Mouse (Mus musculus) brain, adult 2 months (tissue): ENCODE results near the gene Tyro3.
A peak's percentile ranks its signal among the peaks of the same experiment; 100 is the strongest.

ENCODE experiments used
- DNase-seq: peaks from one replicate; pipeline ENCODE4 v3.0.0; 2011; ENCODE audit warnings: low read depth, low spot score

Gene Tyro3

DNA sequence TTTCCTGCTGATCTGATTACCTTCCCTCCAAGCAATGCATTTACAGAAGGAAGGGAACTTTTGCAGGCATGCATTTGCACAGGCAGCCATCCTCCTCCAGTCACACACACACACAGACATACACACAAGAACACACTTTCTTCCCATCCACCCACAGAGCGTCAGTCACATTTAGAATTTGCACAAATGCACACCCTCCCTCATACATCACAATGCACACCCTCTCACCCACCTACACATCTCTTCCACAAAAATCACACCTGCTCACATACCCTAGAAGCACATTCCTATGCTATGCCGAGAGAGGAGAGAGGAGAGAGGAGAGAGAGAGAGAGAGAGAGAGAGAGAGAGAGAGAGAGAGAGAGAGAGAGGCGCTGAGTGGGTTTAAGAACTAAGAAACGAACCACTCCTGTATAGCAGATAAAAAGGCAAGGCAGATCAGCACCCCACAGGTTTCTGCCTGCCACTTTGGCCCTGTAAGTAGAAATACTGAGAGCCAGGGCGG, at the start of gene Tyro3:
Gene Tyro3 (plus strand): TSS at position 455 of the 505 bp plus-strand sequence.
- DNase-seq: peak; percentile 90

DNA sequence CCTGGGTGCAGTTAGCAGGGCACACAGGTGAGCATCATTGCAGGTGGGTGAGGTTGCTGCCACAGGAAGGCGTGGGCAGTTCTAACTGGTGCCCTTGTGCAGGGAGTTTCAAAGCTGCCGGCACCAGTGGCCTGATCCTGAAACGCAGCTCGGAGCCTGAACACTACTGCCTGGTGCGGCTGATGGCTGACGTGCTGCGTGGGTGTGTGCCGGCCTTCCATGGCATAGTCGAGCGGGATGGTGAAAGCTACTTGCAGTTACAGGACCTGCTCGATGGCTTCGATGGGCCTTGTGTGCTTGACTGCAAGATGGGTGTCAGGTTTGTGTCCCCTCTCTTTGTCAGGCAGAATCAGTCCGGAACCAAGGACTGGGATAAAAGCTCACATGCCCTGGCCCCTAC, 48.3 kb upstream of the Tyro3 start:
- no peak for DNase-seq

DNA sequence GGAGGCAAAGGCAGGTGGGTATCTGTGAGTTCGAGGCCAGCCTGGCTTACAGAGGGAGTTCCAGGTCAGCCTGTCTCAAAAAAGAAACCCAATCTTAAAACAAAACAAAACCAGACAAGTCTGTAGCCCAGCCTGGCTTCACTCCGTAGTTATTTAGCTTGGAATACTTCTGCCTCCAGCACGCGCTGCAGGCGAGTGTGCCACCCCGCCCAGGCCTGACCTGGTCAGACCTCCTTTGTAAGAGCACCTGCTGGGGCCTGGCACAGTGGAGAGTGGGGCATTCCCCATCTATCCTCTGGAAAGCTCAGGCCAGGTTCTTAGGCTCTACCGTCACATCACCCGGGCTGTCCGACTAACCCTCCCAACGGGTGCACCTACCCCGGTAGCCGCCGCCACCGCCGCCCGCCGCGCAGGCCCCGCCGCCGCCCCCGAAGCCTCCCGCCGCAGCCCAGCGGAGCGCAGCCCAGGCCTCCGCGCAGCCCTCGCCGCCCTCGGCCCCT, 39.9 kb upstream of the Tyro3 start:
- no peak for DNase-seq

DNA sequence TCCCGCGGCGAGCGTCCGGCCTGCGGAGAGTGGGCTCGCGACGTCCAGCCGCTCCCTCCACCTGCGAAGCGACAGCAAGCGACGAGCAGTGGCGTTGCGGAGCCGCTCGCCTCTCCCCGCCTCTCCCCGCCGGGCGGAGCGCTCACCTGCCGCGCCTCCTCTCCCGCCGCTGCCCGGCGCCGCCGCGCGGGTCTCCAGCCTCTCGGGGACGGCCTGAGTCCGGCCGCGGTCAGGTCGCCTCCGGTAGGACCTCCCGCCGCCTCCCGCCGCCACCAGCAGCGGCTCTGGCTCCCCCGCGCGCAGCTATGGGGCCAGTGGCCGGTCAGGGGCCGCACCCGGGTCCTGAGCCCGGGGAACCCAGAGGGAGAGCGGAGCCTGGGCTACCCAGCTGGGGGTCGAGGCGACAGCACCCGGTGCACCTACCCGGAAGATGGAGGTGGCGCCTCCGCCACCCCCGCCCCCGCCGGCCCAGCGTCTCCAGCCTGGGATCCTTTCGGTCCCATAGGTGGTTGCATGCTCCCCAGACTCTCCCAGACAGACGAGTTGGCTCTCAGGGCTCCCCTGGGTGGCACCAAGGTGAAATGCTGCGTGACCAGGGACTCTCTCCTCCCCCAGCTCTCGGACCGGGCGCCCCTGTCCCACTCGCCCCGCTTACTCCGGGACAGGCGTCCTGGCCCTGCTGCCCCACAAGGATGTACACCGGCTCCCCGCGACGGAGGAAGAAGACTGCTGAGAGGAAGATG, 39.3 kb upstream of the Tyro3 start:
- DNase-seq: no peak

DNA sequence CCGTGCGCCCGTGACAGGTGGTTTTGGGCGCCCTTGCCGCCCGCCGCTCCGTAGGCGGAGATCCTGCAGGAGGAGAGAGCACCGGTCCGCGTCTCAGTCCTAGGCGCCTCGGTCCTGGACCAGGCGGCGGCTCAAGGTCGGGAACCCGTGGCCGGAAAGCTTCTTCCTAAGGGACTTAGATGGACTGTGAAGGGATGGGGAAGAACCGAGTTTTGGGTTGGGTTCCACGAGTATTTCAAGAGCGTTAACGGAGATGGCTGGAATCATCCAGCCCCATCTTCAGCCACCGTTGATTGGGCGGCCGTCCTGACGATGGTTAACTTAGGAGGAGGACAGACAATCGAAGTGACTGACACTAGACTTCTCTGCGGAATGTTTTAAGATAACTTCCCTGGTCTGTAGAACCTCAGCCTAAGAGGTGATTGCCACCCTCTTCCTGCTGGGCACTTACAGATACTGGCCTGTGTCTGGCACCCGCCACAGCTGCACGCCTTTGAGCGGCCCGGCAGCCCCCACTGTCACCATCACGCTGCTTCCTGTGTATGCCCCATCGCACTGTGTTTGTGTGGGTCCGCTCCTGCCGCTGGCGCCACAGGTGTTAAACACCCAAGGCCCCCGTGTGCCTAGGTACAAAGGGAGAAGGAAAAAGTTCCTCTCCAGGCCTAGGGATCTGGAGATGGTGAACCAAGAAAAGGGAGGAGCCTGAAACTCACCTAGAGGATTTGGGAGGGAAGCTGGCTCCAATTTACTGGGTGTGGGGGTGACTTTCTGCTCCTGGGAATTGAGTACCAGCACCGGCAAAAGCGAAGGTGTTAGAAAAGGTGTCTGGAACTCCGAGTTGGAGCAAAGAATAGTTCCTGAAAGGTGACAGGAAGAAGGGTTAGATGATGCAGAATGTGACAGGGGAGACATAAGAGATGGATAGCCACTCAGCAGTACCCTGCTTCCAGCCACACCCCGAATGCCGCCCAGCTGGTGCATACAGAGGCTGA, 38.4 kb upstream of the Tyro3 start:
- no peak for DNase-seq

DNA sequence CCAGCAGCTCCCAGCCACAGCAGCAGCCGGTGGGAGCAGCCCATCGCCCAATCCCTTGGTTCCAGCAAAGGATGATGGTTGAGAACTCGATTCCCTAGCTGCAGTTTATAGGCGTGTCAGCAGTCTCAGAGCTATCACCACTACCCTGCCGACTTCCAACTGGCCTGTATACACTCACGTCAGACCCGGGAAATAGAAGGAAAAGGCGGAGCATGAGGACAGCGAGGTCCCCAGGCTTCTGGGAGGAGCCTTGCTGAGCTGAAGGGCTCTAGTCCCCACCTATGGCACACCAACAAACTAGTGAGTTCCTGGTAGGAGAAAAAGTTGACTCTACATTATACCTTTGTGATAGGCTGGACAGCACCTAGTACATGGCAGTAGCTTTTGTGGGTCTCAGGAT, 37.3 kb upstream of the Tyro3 start, which contains the start of gene Ltk:
Gene Ltk (minus strand): TSS at position 181 of the 400 bp plus-strand sequence.
- DNase-seq: no peak

DNA sequence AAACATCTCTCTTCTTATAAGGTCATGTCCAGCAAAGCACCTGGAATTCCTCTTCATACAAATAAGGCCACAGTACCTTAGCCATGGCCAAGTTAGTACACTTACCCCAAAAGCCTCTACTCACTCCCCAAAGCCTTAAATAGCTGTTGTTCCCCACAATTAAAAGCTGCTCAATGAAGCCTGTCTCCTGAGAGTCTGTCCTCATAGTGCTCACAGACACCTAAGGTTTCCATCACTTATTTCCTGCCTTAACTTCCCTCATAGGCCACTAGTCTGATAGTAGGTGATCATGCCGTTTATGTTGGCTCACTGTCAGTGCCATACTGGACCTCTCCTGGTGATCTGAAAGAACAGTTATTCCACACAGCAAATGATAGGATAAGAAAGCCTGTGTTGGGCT, 35.3 kb upstream of the Tyro3 start:
- DNase-seq: no peak

DNA sequence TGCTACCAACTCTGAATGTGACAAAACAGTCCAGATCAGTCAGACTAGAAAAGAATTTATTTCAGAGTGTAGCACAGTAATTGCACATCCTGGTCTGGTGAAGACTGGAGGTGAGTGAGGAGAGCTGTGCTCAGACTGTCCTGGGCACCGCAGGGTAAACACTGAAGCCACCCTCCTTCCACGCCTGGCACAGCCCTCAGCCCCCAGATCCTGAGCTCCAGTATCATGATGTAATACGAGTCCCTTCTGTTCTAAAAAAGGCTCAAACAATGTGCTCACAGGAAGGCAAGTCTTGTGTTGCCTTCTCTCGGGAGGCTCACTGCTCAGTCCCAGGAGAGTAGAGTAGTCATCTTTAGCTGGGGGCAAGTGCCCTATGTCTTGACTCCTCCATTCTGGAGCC, 33.6 kb upstream of the Tyro3 start:
- DNase-seq: no peak

DNA sequence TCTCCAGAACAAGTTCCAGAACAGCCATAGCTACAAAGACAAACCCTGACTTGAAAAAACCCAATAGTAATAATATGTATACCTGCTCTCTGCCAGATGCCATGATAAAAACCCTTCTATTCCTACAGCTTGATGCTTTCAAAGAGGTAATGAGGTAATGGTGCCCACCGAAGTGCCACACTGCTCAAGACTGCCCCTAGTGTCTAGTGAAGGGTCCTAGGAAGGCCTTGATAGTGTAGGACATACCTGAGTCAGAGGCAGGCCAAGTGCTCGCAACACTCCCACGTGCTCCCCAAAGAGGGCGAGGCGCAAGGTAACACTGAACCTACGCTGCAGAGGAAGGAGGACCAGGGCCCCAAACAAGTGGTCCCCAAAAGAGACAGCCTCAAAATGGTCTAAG, 30.3 kb upstream of the Tyro3 start:
- DNase-seq: no peak

DNA sequence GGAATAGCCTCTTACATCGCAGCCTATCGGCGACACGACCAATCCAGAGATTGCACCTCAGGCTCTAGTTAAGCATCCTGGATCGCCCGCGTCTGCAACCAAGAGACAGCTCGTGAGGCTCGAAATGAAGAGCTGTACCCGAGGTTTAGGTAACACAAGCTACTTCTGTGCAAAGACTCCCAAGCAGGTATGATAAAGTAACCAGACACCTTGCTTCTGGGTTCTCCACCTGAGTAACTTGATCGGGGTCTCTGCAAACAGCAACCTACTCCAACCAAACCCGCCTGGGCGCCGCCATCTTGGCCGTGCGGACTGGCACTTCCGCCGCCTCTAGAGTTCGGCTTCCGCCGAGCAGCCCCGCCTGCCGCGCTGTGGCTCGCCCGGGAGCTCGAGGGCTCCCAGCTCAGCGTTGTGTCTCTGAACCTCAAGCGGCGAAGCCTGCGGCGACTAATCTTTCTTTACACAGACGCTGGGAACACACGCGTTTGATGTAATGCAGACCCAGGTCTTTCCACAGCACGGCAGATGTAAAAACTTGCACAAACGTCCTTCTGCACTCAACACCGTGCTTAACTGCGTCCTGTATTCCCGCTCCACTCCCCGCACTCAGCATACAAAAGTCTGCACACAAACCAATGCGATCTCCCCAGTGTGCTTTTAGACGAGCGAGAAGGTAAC, 10.2 kb upstream of the Tyro3 start, which contains the start of gene Rpap1:
Gene Rpap1 (minus strand): TSS at position 332 of the 678 bp plus-strand sequence.
- peak; percentile 90 for DNase-seq

DNA sequence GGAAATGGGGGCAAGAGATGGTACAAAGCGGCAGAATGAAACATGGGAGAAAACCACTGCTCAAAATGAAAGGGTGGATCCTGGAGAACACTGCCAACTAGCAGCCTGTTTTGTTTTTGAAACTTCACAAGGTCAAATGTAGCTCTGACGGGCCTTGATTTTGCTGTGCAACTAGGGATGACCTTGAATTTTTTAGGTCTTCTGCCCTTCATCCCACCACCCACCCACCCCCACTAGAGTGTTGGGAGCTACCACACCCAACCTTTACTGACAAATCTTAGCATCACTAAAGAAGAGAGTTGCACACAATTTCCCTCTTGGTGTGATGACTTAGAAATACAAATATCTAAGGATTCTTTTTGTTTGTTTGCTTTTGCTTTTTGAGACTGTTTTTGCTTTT, 7.5 kb upstream of the Tyro3 start:
- no peak for DNase-seq

DNA sequence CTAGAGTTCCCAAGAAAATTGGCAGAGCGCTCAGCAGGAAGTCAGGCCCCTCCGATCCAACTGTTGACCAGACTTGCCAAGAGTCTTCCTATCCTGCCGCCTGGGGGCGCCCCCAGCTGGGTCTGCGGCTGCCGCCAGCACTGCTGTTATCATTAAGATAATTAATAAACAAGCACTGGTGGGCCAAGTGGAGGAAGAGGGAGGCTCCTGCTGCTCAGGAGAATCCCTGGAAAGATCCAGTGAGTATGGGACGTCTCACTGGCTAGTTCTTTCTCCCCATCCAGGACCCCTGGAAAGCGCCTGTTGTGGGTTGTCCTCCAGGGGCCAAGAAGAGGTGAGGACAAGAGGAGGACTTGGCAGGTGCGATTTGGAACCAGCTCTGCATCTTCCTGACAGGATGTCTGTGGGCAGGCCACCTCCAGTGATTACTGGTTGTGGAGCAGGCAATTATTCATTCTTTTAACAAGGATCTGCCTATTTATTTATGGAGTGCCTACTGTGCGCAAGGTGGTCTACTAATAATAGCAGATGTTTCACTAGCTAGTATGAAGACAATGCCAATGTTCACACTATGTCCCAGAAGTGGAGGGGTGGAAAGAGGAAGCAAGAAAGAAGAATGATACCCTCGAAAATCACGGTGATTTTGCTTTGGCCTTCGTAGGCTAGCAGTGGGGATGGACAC, 854 bp downstream of the Tyro3 start:
- DNase-seq: peak; percentile 64

DNA sequence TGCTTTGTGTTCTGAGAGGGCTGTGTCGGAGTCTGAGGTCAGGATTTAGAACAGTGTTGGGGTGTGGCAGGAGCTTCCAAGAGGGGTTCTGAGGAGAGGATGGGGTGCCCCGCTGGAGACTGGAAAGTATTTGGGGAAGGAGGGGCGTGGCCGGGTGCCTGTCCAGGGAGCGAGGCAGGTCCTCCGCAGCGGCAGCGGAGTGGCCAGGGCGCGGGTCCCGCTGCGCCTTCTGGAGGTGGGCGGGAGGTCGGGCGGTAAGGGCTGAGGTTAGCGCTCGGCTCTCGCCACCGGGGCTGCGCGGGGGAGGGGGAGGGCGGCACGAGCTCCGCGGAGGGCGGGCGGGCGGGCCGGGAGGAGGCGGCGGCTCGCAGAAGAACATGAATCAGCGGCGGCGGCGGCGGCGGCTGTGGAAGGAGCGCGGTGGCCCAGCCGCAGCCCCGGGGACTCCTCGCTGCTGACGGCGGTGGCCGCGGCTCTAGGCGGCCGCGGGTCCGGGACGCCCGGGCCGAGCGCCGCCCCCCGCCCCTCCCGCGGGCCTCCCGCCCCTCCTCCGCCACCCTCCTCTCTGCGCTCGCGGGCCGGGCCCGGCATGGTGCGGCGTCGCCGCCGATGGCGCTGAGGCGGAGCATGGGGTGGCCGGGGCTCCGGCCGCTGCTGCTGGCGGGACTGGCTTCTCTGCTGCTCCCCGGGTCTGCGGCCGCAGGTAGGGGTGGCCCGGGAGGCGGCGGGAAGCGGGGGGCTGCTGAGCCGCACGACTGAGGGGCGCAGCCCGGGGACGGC, 1.8 kb downstream of the Tyro3 start:
- DNase-seq: peak; percentile 51

DNA sequence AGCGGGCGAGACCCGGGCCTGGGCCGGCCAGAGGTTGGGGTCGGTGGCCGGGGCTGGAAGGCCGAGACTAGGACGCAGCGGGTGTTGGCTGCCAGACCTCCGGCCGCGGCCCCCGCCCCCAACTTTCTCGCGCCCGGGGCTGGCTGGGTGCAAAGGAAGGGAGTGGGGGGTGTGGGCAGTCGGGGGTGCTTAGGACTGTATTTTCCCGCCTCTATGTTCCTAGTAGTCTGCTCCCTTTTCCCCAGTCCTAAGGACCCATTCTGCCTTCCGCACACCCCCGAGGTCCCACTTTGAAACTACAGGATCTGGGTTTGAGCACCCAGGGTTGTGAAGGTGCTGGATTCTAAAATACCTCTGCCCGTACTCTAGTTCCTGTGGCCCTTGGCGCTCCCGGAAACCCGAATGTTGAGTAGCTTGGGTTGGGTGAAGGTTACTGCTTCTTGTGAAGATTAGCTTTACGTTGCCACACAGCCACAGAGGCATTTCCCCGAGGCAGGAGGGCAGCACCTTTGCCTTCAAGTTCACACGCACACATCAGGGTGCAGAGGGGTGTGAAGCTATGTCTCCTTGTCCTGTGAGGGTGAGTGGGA, 2.5 kb downstream of the Tyro3 start:
- DNase-seq: peak; percentile 40

DNA sequence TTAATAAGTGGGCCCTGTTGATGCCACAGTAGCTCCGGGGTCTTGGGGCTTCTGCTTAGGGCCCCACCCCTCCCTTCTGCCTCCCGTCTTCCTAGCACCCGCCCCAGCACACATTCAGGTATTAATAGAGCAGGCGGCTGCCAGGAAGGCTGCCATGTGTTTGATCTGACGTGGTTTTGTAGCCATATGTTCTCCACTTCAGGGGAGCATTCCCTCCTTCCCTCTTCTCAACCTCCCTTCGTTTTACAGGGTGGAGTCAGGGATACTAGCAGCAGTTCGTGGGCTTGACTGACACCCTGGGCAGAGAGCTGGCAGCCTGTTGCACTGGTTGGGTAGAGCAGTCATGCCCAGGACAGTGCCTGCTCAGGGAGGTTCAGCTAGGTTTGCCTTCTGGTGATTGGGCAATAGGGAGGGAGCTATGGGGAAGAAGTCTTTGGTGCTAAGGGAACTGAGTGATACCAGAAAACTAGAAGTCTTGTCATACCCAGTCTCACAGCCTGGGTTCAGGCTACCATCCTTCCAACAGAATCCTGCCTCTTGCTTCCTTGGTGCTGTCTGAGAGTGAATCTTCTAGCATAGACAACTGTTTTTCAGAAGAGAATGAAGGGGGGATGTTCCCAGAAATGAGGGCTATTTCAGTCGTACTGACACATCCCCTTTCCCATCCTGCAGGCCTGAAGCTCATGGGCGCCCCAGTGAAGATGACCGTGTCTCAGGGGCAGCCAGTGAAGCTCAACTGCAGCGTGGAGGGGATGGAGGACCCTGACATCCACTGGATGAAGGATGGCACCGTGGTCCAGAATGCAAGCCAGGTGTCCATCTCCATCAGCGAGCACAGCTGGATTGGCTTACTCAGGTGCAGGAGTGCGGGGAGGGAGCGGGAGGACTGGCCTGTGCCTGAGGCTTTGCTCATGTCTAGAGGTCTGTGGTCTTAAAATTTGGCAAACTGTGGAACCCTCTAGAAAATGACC, 3.6 kb downstream of the Tyro3 start:
- DNase-seq: peak; percentile 97

DNA sequence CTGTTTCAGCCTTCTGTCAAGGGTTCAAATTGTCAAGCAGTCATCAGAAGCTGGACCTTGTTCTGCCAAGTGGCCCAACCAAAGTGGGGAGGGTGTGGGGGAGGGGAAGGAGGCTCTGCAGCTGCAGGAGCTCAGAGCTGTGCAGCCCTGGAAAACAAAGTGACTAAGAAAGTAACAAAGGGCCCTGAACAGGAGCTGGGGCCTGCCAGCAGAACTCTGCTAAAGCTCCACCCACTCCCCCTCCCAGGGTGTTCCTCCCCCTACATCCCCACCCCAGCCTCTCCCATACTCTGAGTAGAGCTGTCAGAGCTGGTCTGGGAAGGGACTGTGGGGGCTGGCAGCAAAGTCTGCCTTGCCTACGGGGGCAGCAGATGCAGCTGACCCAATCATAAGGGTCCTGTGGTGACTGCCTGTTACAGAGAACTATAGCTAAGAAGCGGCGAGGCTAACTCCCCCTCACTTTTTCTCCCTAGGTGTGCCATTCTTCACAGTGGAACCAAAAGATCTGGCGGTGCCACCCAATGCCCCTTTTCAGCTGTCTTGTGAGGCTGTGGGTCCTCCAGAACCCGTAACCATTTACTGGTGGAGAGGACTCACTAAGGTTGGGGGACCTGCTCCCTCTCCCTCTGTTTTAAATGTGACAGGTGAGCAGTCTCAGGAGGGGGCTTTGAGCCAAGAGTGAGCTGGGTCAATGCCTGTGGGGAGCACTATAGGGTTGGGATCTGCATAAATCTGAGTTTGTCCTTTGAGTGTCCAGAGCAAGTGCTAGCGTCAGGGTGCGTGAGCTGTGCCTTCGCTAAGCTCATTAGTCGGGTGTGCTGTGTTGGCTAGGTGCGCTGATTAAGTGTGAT, 5.5 kb downstream of the Tyro3 start:
- DNase-seq: peak; percentile 91

DNA sequence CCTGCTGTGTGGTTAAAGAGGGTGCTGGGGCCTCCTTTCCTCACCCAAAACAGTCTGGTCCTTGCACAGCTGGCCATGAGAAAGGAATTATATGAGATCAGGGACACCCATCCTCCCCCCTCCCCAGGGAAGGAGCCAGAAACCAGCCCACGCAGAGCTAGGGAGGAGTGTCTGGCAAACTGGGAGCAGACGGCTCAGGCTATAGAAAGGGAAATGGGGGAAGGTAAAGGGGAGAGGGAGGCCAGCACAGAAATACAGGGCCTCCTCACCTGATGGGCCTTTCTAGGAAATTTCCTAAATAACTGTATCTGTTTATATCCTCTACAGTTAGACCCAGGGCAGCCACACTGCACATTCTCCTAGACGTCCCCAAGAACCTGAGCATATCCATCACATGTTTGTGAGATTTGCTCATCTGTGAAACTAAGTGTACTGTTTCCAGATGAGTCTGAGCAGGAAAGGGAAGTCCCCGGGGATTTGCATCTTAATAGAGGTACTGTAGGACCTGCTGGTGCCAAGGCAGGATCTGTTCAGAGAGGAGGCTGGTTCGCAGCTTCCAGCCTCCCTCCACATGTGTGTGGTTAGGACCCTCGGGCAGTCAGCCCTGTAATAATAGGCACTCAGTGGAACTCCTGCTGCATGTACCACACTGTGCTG, 6.2 kb downstream of the Tyro3 start:
- DNase-seq: peak; percentile 85
